Mouse (Mus musculus) forebrain, embryonic 11.5 days (tissue): ENCODE measurements around the gene Zbtb14. TPM values are rescaled to one million over a fixed set of nuclear protein-coding genes. Genes with fewer than 3 reads are reported as not detected.

Experiments
- ATAC-seq: fragments of 200-750 bp; cut with Nextera tagmentation; replicated peaks from 2 replicates; pipeline ENCODE4 v1.8.0; 2017; ENCODE audit warnings: moderate TSS enrichment; ENCODE audit not compliant: low FRiP score
- DNase-seq: peaks from one replicate; pipeline ENCODE4 v3.0.0-alpha.2; 2017; ENCODE audit warnings: low spot score
- H3K27ac ChIP-seq: fragments of 300-500 bp; sonication (generic); 2 replicates; pipeline ENCODE4 v1.5.1; 2014; ENCODE audit warnings: low read depth, low read length
- H3K27me3 ChIP-seq: fragments of 300-500 bp; sonication (generic); 2 replicates; pipeline ENCODE4 v1.6.1; 2014; ENCODE audit warnings: mild to moderate bottlenecking, low read length, mixed read lengths; ENCODE audit not compliant: control insufficient read depth, insufficient read depth
- H3K36me3 ChIP-seq: fragments of 300-500 bp; sonication (generic); 2 replicates; pipeline ENCODE4 v1.6.1; 2014; ENCODE audit warnings: mild to moderate bottlenecking, low read length, moderate library complexity, mixed read lengths; ENCODE audit not compliant: control insufficient read depth, insufficient read depth
- H3K4me1 ChIP-seq: fragments of 300-500 bp; sonication (generic); replicated peaks from 2 replicates; pipeline ENCODE4 v1.6.1; 2014; ENCODE audit warnings: low read length, mixed read lengths; ENCODE audit not compliant: control insufficient read depth, insufficient read depth
- H3K4me2 ChIP-seq: fragments of 300-500 bp; sonication (generic); 2 replicates; pipeline ENCODE4 v1.6.1; 2014; ENCODE audit warnings: low read depth, mild to moderate bottlenecking, low read length, moderate library complexity, mixed read lengths; ENCODE audit not compliant: severe bottlenecking
- H3K4me3 ChIP-seq: fragments of 300-500 bp; sonication (generic); 2 replicates; pipeline ENCODE4 v1.5.1; 2014; ENCODE audit warnings: low read depth, low read length
- H3K9ac ChIP-seq: fragments of 300-500 bp; sonication (generic); 2 replicates; pipeline ENCODE4 v1.6.1; 2014; ENCODE audit warnings: low read length
- H3K9me3 ChIP-seq: fragments of 300-500 bp; sonication (generic); 2 replicates; pipeline ENCODE4 v1.6.1; 2016; ENCODE audit warnings: low read length, mixed read lengths; ENCODE audit not compliant: control insufficient read depth
- WGBS: fragments of 180-500 bp; shearing (Covaris S2); extraction: QIAGEN DNeasy Blood & Tissue Kit; methylation state at CpG from one replicate; pipeline ENCODE4 v1.1.7; 2014; 5-methylcytosine and 5-hydroxymethylcytosine counted together
- polyA plus RNA-seq: library from polyadenylated mRNA; unstranded; fragments of >200 nt; fragmentation: Nextera tagmentation; extraction: Ambion mirVana; gene quantifications from 2 replicates; pipeline ENCODE4 v1.2.1, GENCODE M21; 2014

The Zbtb14 gene
- 39.6 TPM in 2 replicates for polyA plus RNA-seq

GRCm38 (mm10) chr17:69382511-69383100 lies at the start of gene Zbtb14:
Gene Zbtb14, plus strand, starts transcription at chr17:69383050.
- peak within 1 kb of the TSS; percentile 80 for H3K4me3 ChIP-seq
- WGBS = under 1% methylated on average over 42 of the region's 72 CpGs
- DNase-seq (peak; percentile 97), ATAC-seq (peak; percentile 91)
- H3K36me3 ChIP-seq = peaks cover 2% of the 10 kb centered on the region; the same call in 1 of the 2 replicates
- H3K4me2 ChIP-seq = peak within 1 kb of the TSS; percentile 71
- peak within 1 kb of the TSS; percentile 99 for H3K27ac ChIP-seq
- no peaks in the 10 kb centered on the region for H3K27me3 ChIP-seq
- H3K9ac ChIP-seq = peak within 1 kb of the TSS; percentile 95
- H3K9me3 ChIP-seq = no peaks in the 10 kb centered on the region
- H3K4me1 ChIP-seq = peaks cover 6% of the 10 kb centered on the region; the same call in 1 of the 2 replicates

DNA sequence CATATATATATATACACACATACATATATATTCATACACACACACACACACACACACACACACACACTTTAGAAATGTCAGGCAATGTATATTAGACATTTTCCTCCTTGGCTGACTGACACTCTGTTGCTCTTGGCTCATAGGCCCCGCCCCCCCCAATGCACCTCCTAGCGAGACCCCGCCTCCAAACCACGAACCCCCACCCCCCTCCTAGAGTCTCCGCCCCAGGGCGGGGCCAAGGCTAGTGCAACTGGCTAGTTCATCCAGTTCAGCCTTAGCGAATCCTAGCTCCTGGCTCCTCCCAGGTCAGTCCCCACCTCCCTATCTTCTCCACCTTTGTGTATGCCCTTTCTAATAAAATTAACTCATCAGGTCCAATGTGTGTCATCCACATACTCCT lies 36.8 kb upstream of the Zbtb14 start:
- 85% methylated on average over 7 of the region's 7 CpGs for WGBS
- H3K4me1 ChIP-seq = no peaks in the 10 kb centered on the region
- H3K9ac ChIP-seq = no peak overlapping the region
- H3K4me3 ChIP-seq = no peak overlapping the region
- H3K9me3 ChIP-seq = no peaks in the 10 kb centered on the region
- no peaks in the 10 kb centered on the region for H3K36me3 ChIP-seq
- no peaks in the 10 kb centered on the region for H3K27me3 ChIP-seq
- no peak overlapping the region for H3K27ac ChIP-seq
- DNase-seq (no peak), ATAC-seq (no peak)
- no peak overlapping the region for H3K4me2 ChIP-seq

- H3K27ac ChIP-seq = no peak overlapping the region
- no peak overlapping the region for H3K9ac ChIP-seq
- peak; percentile 78 for ATAC-seq
- WGBS = 27% methylated on average over 8 of the region's 8 CpGs
- H3K4me2 ChIP-seq = no peak overlapping the region
- peak; percentile 56 for DNase-seq
- no peak overlapping the region for H3K4me3 ChIP-seq
- no peaks in the 10 kb centered on the region for H3K4me1 ChIP-seq
- H3K27me3 ChIP-seq = no peaks in the 10 kb centered on the region
- no peaks in the 10 kb centered on the region for H3K9me3 ChIP-seq
- H3K36me3 ChIP-seq = no peaks in the 10 kb centered on the region
Observed at GRCm38 (mm10) chr17:69349014-69349531, 33.8 kb upstream of the Zbtb14 start.

- Histone ChIP-seq H3K9me3 (no peaks in the 10 kb centered on the region; the same call in 1 of the 2 replicates), H3K4me2 (no peak overlapping the region), H3K27ac (no peak overlapping the region), H3K36me3 (no peaks in the 10 kb centered on the region), H3K4me3 (no peak overlapping the region), H3K4me1 (no peaks in the 10 kb centered on the region), H3K9ac (no peak overlapping the region), H3K27me3 (no peaks in the 10 kb centered on the region)
- WGBS = 85% methylated on average over 3 of the region's 3 CpGs
- ATAC-seq (no peak), DNase-seq (peak; percentile 64)
Observed at GRCm38 (mm10) chr17:69365049-69365448, 17.8 kb upstream of the Zbtb14 start.

DNA sequence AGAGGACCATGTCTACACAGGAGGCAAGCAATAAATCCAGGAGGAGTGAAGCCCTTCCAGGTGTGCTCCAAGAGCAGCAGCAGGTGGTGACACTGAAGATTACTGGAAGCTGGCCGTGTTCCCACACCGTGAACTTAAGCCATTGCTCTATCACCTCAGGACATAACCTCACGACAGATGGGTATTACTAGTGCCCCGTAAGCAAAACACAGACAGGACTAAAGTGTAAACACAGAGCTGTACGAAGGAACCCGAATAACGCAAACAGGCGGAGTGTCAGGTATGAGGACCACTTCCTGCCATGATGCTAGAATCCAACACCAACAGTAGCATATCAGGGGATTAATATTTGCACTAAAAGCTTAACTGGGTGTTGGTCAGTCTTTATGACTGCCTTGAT lies 2.0 kb upstream of the Zbtb14 start:
- no peaks in the 10 kb centered on the region for H3K27me3 ChIP-seq
- H3K27ac ChIP-seq = no peak overlapping the region
- H3K4me1 ChIP-seq = peaks cover 6% of the 10 kb centered on the region; the same call in 1 of the 2 replicates
- H3K36me3 ChIP-seq = no peaks in the 10 kb centered on the region
- no peaks in the 10 kb centered on the region for H3K9me3 ChIP-seq
- no peak for DNase-seq
- 95% methylated on average over 8 of the region's 8 CpGs for whole genome bisulfite sequencing
- H3K4me3 ChIP-seq = no peak overlapping the region
- no peak overlapping the region for H3K4me2 ChIP-seq
- H3K9ac ChIP-seq = no peak overlapping the region
- no peak for ATAC-seq

DNA sequence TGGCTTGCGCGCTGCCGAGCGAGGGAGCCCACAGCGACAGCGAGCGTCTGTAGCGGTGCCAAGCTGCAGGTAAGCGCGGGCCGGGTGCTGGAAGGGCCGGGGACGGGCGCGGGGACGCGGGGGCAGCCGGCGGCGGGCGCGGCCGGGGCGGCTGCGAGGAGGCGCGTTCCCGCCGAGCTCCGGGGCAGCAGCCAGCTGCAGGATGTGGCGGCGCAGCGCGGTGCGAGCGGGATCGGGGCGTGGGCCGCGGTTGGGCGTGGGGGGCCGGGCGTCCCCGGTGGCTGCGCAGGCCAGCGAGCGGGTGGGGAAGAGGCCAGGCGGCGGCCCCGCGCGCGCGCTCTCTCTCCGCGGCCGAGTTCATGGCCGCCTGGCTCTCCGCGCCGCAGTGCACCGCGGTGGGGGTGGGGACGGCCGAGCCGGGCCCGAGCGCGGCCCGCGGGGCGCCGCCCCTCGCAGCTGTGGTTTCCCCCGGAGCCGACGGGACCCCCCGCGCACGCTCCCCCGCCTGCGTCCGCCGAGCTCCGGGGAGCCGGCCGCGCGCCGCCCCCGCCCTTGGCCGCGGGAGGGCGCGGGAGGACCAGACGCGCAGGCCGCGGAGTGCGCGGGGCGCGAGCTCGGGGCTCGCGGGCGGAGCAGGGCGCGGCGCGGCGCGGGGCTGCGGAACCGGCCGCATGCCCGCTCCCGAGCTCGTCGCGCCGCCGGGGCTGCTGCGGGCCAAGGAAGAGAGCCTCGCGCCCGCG lies 521 bp downstream of the Zbtb14 start:
- peak overlapping the region; percentile 95 for H3K9ac ChIP-seq
- H3K27ac ChIP-seq = peak overlapping the region; percentile 99
- ATAC-seq = peak; percentile 77
- no peaks in the 10 kb centered on the region for H3K27me3 ChIP-seq
- peak overlapping the region; percentile 80 for H3K4me3 ChIP-seq
- H3K4me2 ChIP-seq = peak overlapping the region; percentile 71
- peaks cover 6% of the 10 kb centered on the region; the same call in 1 of the 2 replicates for H3K36me3 ChIP-seq
- under 1% methylated on average over 65 of the region's 128 CpGs for WGBS
- peak; percentile 89 for DNase-seq
- peaks cover 6% of the 10 kb centered on the region; the same call in 1 of the 2 replicates for H3K4me1 ChIP-seq
- H3K9me3 ChIP-seq = no peaks in the 10 kb centered on the region

GRCm38 (mm10) chr17:69383941-69384665 lies 1.3 kb downstream of the Zbtb14 start:
- peaks cover 6% of the 10 kb centered on the region; the same call in 1 of the 2 replicates for H3K36me3 ChIP-seq
- peak overlapping the region; percentile 99 for H3K27ac ChIP-seq
- H3K4me3 ChIP-seq = peak overlapping the region; percentile 80
- H3K4me2 ChIP-seq = peak overlapping the region; percentile 71
- WGBS = under 1% methylated on average over 37 of the region's 37 CpGs
- H3K27me3 ChIP-seq = no peaks in the 10 kb centered on the region
- DNase-seq (peak; percentile 66), ATAC-seq (peak; percentile 6; the same call in 1 of the 2 replicates)
- H3K4me1 ChIP-seq = peaks cover 6% of the 10 kb centered on the region; the same call in 1 of the 2 replicates
- no peaks in the 10 kb centered on the region for H3K9me3 ChIP-seq
- peak overlapping the region; percentile 95 for H3K9ac ChIP-seq
